Mouse (Mus musculus) limb, embryonic 11.5 days (tissue): ENCODE data around the gene Socs2. TPM values are rescaled to one million over a fixed set of nuclear protein-coding genes. Genes with fewer than 3 reads are reported as not detected.

ENCODE experiments used
- ATAC-seq: fragments of 200-750 bp; cut with Nextera tagmentation; 2 replicates; pipeline ENCODE4 v1.8.0; 2017; ENCODE audit warnings: low read depth; ENCODE audit not compliant: insufficient number of reproducible peaks, low FRiP score, low TSS enrichment
- DNase-seq: peaks from one replicate; pipeline ENCODE4 v3.0.0-alpha.2; 2015; ENCODE audit warnings: low spot score
- H3K27ac ChIP-seq: fragments of 300-500 bp; sonication (generic); replicated peaks from 2 replicates; pipeline ENCODE4 v1.5.1; 2014; ENCODE audit warnings: low read depth, mild to moderate bottlenecking, low read length
- H3K27me3 ChIP-seq: fragments of 300-500 bp; sonication (generic); 2 replicates; pipeline ENCODE4 v1.6.1; 2014; ENCODE audit warnings: mild to moderate bottlenecking, low read length, mixed read lengths; ENCODE audit not compliant: control insufficient read depth, insufficient read depth
- H3K36me3 ChIP-seq: fragments of 300-500 bp; sonication (generic); 2 replicates; pipeline ENCODE4 v1.6.1; 2014; ENCODE audit warnings: mild to moderate bottlenecking, low read length, moderate library complexity, mixed read lengths; ENCODE audit not compliant: control insufficient read depth, insufficient read depth
- H3K4me1 ChIP-seq: fragments of 300-500 bp; sonication (generic); 2 replicates; pipeline ENCODE4 v1.6.1; 2014; ENCODE audit warnings: low read length, mixed read lengths; ENCODE audit not compliant: control insufficient read depth, insufficient read depth
- H3K4me2 ChIP-seq: fragments of 300-500 bp; sonication (generic); 2 replicates; pipeline ENCODE4 v1.6.1; 2014; ENCODE audit warnings: low read depth, mild to moderate bottlenecking, moderate library complexity; ENCODE audit not compliant: severe bottlenecking
- H3K4me3 ChIP-seq: fragments of 300-500 bp; sonication (generic); 2 replicates; pipeline ENCODE4 v1.5.1; 2014; ENCODE audit warnings: low read depth, low read length
- H3K9ac ChIP-seq: fragments of 300-500 bp; sonication (generic); 2 replicates; pipeline ENCODE4 v1.6.1; 2014; ENCODE audit warnings: mild to moderate bottlenecking, low read length
- H3K9me3 ChIP-seq: fragments of 300-500 bp; sonication (generic); 2 replicates; pipeline ENCODE4 v1.6.1; 2016; ENCODE audit warnings: low read length; ENCODE audit not compliant: control insufficient read depth
- WGBS: fragments of 180-500 bp; shearing (Covaris S2); extraction: QIAGEN DNeasy Blood & Tissue Kit; methylation state at CpG from one replicate; pipeline ENCODE4 v1.1.7; 2014; 5-methylcytosine and 5-hydroxymethylcytosine counted together
- polyA plus RNA-seq: library from polyadenylated mRNA; unstranded; fragments of >200 nt; fragmentation: Nextera tagmentation; extraction: Ambion mirVana; gene quantifications from 2 replicates; pipeline ENCODE4 v1.2.1, GENCODE M21; 2014

Gene Socs2
- polyA plus RNA-seq, 1 experiment from 2014 or later, result 42.9 TPM

DNA sequence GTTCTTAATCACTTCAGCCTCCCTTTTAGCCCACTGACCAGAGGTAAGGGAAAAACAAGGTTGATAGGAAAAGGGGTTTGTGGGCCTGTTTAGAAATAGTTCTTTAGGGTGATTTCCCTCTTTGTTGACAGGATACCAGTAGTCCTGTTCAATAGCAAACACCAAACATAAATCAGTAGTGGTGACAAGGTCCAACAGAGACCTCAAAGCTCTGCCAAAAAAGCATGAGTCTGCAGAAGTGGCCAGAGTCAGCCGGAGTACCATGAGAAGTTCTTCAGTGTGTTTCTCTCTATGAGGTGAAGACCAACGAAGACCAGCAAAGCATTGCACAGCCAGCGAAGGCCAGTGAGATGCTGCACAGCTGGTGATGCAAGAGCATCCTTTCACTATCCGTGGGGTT, 76.3 kb downstream of the Socs2 start:
- ATAC-seq (no peak), DNase-seq (no peak)
- Histone ChIP-seq H3K9ac (no peak overlapping the region), H3K9me3 (no peaks in the 10 kb centered on the region), H3K4me1 (no peaks in the 10 kb centered on the region), H3K4me2 (no peak overlapping the region), H3K36me3 (no peaks in the 10 kb centered on the region), H3K27ac (no peak overlapping the region), H3K27me3 (no peaks in the 10 kb centered on the region), H3K4me3 (no peak overlapping the region)
- WGBS, result 86% methylated on average over 4 of the region's 4 CpGs

DNA sequence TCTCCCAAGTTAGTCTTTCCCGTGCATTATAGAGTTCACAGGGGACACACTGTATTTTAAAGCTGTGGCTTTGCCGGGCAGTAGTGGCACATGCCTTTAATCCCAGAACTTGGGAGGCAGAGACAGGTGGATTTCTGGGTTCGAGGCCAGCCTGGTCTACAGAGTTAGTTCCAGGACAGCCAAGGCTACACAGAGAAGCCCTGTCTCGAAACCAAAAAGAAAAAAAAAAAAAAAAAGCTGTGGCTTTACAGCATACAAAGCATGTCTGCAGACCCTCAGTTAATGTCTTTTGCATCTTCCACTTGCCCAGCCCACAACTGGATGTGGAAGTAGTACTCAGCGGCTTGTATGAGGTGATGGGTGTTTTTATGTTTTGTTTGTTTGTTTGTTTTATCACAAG, 79.4 kb downstream of the Socs2 start:
- Histone ChIP-seq H3K4me3 (no peak overlapping the region), H3K27me3 (no peaks in the 10 kb centered on the region), H3K9ac (no peak overlapping the region), H3K4me1 (no peaks in the 10 kb centered on the region), H3K9me3 (no peaks in the 10 kb centered on the region), H3K36me3 (no peaks in the 10 kb centered on the region), H3K27ac (no peak overlapping the region), H3K4me2 (no peak overlapping the region)
- ATAC-seq, result no peak
- 83% methylated on average over 5 of the region's 5 CpGs for WGBS
- no peak for DNase-seq

GRCm38 (mm10) chr10:95336781-95337544, 80.0 kb downstream of the Socs2 start:
- H3K4me1 ChIP-seq, result no peaks in the 10 kb centered on the region
- H3K4me3 ChIP-seq, result no peak overlapping the region
- H3K4me2 ChIP-seq, result no peak overlapping the region
- no peaks in the 10 kb centered on the region for H3K27me3 ChIP-seq
- H3K9ac ChIP-seq, result no peak overlapping the region
- H3K9me3 ChIP-seq, result no peaks in the 10 kb centered on the region
- WGBS, result 48% methylated on average over 4 of the region's 4 CpGs
- no peaks in the 10 kb centered on the region for H3K36me3 ChIP-seq
- no peak for DNase-seq
- ATAC-seq, result no peak
- no peak overlapping the region for H3K27ac ChIP-seq

Other genes with a start within 250 kb of the Socs2 start
- gene Cradd, start 93.0 kb downstream of the Socs2 start, polyA plus RNA-seq, result 13.4 and 13.6 TPM in 2 replicates
- gene Mrpl42, start 84.8 kb upstream of the Socs2 start, polyA plus RNA-seq, result 329 and 334 TPM in 2 replicates
- 424 and 436 TPM in 2 replicates for gene Ube2n, start 98.0 kb upstream of the Socs2 start, polyA plus RNA-seq
- gene Nudt4, start 147.0 kb upstream of the Socs2 start, polyA plus RNA-seq, result 99.7 and 106 TPM in 2 replicates